Mouse (Mus musculus): ENCODE results near the gene Zfp638. TPM values are rescaled to one million over a fixed set of nuclear protein-coding genes. Genes with fewer than 3 reads are reported as not detected.

The Zfp638 gene
- polyA plus RNA-seq, 1 experiment, result 12.6 TPM

DNA sequence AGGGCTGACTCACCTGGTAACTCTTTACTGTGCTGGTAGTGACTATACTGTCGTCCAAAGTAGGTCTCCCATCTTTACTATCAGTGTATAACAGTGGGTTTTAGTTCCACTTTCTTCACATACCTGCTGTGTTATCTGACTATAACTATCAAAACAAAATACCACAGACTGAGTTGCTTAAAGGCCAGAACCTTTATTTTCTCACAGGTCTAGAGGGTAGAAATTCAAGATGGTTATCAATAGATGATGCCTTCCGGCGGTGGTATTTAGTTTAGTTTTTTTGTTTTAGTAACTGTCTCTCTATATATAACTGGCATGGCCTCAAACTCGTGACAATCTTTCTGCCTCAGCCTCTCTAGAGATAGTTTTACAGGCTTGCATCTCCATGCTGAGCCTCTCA is 3.4 kb upstream of the Zfp638 start:
- H3K36me3 ChIP-seq (ENCODE audit: control insufficient read depth, insufficient read depth, low read length), result no peaks in the 10 kb centered on the region
- no peak overlapping the region for H3K27ac ChIP-seq (ENCODE audit: control insufficient read depth, insufficient read depth, low read depth, low read length)
- TF ChIP-seq POLR2A (IDR thresholded peaks at IDR 0.05; ENCODE audit: control insufficient read depth, low read depth, low read length) (no peak), CTCF (IDR thresholded peaks at IDR 0.05; ENCODE audit: control insufficient read depth, insufficient read depth, insufficient replicate concordance, low read depth, low read length) (no peak)
- H3K27me3 ChIP-seq (ENCODE audit: control insufficient read depth, insufficient read depth, low read length), result no peaks in the 10 kb centered on the region
- H3K4me1 ChIP-seq (ENCODE audit: control insufficient read depth, insufficient read depth, low read length), result peaks cover 8% of the 10 kb centered on the region
- H3K4me3 ChIP-seq (ENCODE audit: control insufficient read depth, low read depth, low read length), result no peak overlapping the region

DNA sequence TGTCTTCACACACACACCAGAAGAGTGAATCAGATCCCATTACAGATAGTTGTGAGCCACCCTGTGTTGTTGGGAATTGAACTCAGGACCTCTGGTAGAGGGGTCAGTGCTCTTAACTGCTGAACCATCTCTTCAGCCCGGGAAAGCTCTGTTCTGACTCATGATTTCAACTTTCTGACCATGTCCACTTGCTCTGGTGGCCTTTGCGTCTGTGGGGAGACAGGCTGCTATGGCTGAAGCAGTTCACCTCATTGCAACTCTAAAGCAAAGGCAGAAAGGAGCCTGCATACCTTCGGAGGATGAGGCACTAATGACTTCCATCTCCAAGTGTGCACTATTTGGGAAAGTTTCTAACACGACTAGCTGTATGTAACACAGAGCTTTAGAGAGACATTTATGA is 486 bp upstream of the Zfp638 start:
- Histone ChIP-seq H3K4me1 (ENCODE audit: control insufficient read depth, insufficient read depth, low read length) (peaks cover 8% of the 10 kb centered on the region), H3K36me3 (ENCODE audit: control insufficient read depth, insufficient read depth, low read length) (no peaks in the 10 kb centered on the region), H3K27me3 (ENCODE audit: control insufficient read depth, insufficient read depth, low read length) (no peaks in the 10 kb centered on the region), H3K27ac (ENCODE audit: control insufficient read depth, insufficient read depth, low read depth, low read length) (no peak overlapping the region), H3K4me3 (ENCODE audit: control insufficient read depth, low read depth, low read length) (peak overlapping the region; percentile 38; the same call in 1 of the 2 replicates)
- TF ChIP-seq POLR2A (IDR thresholded peaks at IDR 0.05; ENCODE audit: control insufficient read depth, low read depth, low read length), result no peak
- TF ChIP-seq CTCF (IDR thresholded peaks at IDR 0.05; ENCODE audit: control insufficient read depth, insufficient read depth, insufficient replicate concordance, low read depth, low read length), result no peak

DNA sequence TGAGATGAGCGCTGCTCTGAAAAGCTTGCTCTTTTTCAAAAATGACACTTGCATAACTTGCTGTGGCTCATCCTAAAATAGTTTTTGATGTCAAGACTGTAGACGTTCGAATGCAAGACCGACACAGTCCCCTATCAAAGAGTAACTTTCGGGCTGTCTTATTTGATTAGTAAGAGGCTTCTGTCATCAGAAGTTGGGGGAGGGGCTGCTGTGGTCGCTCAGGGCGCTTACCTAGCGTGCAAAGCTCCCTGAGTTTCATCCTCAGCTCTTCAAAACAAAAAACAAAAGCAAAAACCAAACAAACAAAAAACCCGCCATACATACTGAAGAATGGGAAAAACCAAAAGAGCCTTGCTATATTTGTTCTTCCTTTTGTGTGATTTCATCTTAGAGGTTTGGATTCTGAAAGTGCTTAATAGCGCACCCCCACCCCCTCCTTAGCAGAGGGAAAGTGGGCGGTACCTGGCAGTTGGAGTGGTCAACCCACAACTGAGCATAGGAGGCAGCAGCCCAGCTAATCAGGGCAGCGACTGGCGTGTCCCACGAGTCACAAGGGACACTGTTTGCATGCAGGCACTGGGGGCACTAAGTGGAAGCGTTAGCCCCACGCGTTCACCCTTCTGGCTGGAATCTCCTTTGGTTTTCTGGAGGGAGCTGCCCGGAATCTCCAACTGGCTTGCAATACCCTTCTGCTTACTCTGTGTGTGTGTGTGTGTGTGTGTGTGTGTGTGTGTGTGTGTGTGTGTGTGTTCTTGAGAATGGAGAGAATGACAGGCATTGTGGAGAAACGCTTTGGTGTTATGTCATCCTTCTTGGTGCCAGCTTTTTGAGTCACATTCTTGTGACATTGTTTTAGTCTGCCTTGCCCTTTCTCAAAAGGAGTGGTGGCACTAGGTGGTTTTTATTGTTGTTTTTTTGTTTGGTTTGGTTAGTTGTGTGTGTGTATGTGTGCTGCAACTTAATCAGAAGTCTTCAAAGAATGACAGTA is 983 bp downstream of the Zfp638 start:
- Histone ChIP-seq H3K27ac (ENCODE audit: control insufficient read depth, insufficient read depth, low read depth, low read length) (peak overlapping the region; percentile 85), H3K4me3 (ENCODE audit: control insufficient read depth, low read depth, low read length) (peak overlapping the region; percentile 97), H3K4me1 (ENCODE audit: control insufficient read depth, insufficient read depth, low read length) (peaks cover 8% of the 10 kb centered on the region), H3K36me3 (ENCODE audit: control insufficient read depth, insufficient read depth, low read length) (no peaks in the 10 kb centered on the region), H3K27me3 (ENCODE audit: control insufficient read depth, insufficient read depth, low read length) (no peaks in the 10 kb centered on the region)
- TF ChIP-seq POLR2A (IDR thresholded peaks at IDR 0.05; ENCODE audit: control insufficient read depth, low read depth, low read length), result peak; percentile 28; the same call in 1 of the 2 replicates
- TF ChIP-seq CTCF (IDR thresholded peaks at IDR 0.05; ENCODE audit: control insufficient read depth, insufficient read depth, insufficient replicate concordance, low read depth, low read length), result no peak

DNA sequence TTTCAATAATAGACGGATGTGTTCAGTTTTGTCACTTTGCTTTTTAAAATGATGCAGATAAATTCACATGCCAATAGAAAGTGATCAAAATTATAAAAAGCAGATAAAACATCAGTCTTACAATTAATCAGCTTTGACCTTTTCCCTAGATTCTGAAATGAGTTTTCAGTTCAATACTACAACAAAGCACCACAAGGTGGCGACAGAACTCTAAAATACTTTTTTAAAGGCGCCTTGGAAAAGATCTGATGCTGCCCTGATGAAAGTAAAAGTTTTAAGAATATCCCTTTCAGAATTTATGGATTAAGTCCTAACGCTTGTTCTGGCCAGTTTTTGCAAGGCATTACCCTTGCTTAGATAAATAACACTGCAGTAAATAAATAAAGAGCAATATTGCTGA is 12.9 kb downstream of the Zfp638 start:
- no peak overlapping the region for H3K4me3 ChIP-seq (ENCODE audit: control insufficient read depth, low read depth, low read length)
- no peaks in the 10 kb centered on the region for H3K4me1 ChIP-seq (ENCODE audit: control insufficient read depth, insufficient read depth, low read length)
- no peak for TF ChIP-seq CTCF (IDR thresholded peaks at IDR 0.05; ENCODE audit: control insufficient read depth, insufficient read depth, insufficient replicate concordance, low read depth, low read length)
- no peaks in the 10 kb centered on the region for H3K36me3 ChIP-seq (ENCODE audit: control insufficient read depth, insufficient read depth, low read length)
- no peaks in the 10 kb centered on the region for H3K27me3 ChIP-seq (ENCODE audit: control insufficient read depth, insufficient read depth, low read length)
- no peak overlapping the region for H3K27ac ChIP-seq (ENCODE audit: control insufficient read depth, insufficient read depth, low read depth, low read length)

DNA sequence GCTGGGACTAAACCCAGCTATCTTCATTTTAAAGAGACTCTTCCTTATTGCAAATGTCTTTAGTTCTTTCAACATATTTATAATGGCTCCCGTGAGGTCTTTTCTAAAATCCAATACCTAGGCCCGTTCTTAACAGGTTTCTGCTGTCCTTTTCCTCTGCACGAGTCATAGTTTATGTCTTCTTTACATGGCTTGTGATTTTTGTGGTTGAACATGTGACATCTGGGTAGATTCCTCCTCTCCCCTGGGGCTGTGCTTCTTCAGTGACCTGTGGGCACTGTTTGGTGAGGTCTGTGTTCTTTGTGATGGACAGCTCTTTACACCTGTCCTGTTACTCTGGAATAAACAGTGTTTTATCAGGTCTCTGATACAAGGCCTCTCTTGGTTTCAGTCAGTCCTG is 19.9 kb downstream of the Zfp638 start:
- Histone ChIP-seq H3K27ac (ENCODE audit: control insufficient read depth, insufficient read depth, low read depth, low read length) (no peak overlapping the region), H3K4me1 (ENCODE audit: control insufficient read depth, insufficient read depth, low read length) (no peaks in the 10 kb centered on the region), H3K27me3 (ENCODE audit: control insufficient read depth, insufficient read depth, low read length) (no peaks in the 10 kb centered on the region), H3K36me3 (ENCODE audit: control insufficient read depth, insufficient read depth, low read length) (no peaks in the 10 kb centered on the region), H3K4me3 (ENCODE audit: control insufficient read depth, low read depth, low read length) (no peak overlapping the region)
- TF ChIP-seq POLR2A (IDR thresholded peaks at IDR 0.05; ENCODE audit: control insufficient read depth, low read depth, low read length), result no peak

DNA sequence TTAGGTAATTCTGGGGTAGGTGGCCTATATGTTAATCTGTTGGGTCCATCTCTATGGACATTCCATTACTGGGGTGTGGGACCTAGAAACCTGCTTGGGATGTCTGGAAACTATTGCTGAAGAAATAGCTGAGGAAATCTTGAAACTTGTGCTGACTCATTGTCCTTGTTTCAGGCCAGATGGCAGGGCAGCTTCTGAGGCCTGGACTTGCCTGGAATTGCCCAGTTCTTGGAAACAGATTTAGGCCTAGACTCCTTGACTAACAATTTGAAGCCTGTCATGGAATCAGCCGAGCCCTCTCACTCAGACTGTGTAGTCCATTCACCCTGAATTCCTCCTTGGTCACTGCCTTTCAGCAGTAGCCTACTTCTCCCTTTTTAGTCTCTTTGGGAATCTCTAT is 21.9 kb downstream of the Zfp638 start:
- H3K27me3 ChIP-seq (ENCODE audit: control insufficient read depth, insufficient read depth, low read length), result no peaks in the 10 kb centered on the region
- H3K27ac ChIP-seq (ENCODE audit: control insufficient read depth, insufficient read depth, low read depth, low read length), result no peak overlapping the region
- no peaks in the 10 kb centered on the region for H3K4me1 ChIP-seq (ENCODE audit: control insufficient read depth, insufficient read depth, low read length)
- H3K36me3 ChIP-seq (ENCODE audit: control insufficient read depth, insufficient read depth, low read length), result no peaks in the 10 kb centered on the region
- TF ChIP-seq CTCF (IDR thresholded peaks at IDR 0.05; ENCODE audit: control insufficient read depth, insufficient read depth, insufficient replicate concordance, low read depth, low read length) (no peak), POLR2A (IDR thresholded peaks at IDR 0.05; ENCODE audit: control insufficient read depth, low read depth, low read length) (no peak)
- H3K4me3 ChIP-seq (ENCODE audit: control insufficient read depth, low read depth, low read length), result no peak overlapping the region

DNA sequence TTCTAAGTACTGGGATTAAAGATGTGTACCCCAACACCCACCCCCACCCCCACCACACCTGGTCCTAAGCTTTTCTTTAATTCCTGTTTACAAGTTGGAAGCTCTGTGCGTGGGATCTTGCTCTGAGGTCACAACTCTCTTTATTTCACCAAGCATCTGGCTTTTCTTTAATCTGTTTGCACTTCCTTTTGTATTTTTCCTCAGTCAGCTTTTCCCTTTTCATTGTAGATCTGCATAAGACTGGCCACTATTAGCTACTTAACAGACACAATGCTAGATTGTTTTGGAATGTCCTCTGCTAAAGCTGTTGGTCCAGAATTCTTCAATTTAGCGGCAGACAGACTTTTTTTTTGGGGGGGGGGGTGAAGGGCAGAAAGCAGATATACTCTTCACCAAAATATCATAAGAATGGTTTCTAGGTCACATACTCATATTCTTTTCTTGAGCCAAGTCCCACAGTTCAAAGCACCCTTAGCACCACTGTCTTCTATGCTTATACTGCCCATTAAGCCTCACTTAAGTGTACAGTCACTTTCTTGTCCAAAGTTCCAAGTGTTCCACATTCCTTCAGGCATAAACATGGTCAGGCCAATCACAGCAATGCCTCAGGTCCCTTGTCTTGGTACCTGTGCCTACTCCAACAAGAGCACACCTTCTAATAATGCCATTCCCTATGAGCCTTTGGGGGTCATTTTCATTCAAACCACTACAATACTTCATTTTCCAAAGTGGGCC is 23.5 kb downstream of the Zfp638 start:
- Histone ChIP-seq H3K36me3 (ENCODE audit: control insufficient read depth, insufficient read depth, low read length) (no peaks in the 10 kb centered on the region), H3K27ac (ENCODE audit: control insufficient read depth, insufficient read depth, low read depth, low read length) (no peak overlapping the region), H3K27me3 (ENCODE audit: control insufficient read depth, insufficient read depth, low read length) (no peaks in the 10 kb centered on the region), H3K4me1 (ENCODE audit: control insufficient read depth, insufficient read depth, low read length) (no peaks in the 10 kb centered on the region), H3K4me3 (ENCODE audit: control insufficient read depth, low read depth, low read length) (no peak overlapping the region)
- TF ChIP-seq POLR2A (IDR thresholded peaks at IDR 0.05; ENCODE audit: control insufficient read depth, low read depth, low read length), result no peak
- no peak for TF ChIP-seq CTCF (IDR thresholded peaks at IDR 0.05; ENCODE audit: control insufficient read depth, insufficient read depth, insufficient replicate concordance, low read depth, low read length)
